Mouse (Mus musculus) layer of hippocampus, postnatal 25 days (tissue): ENCODE data around the gene Pom121l12. TPM values are rescaled to one million over a fixed set of nuclear protein-coding genes. Genes with fewer than 3 reads are reported as not detected.

Experiments
- DNase-seq, 2 experiments: peaks; one replicate each; pipeline ENCODE4 v3.0.0; 2022; ENCODE audit warnings: mixed read lengths in 2 of 2, low spot score in 1 of 2; ENCODE audit errors: extremely low spot score in 1 of 2
- total RNA-seq, 2 experiments: library from RNA; stranded (reverse); gene quantifications; 2 replicates each; pipeline ENCODE4 v1.2.3; 2021

The Pom121l12 gene
- total RNA-seq, result not detected

GRCm38 (mm10) chr11:14598976-14599375, at the start of gene Pom121l12:
Gene Pom121l12, plus strand, starts transcription at chr11:14599276.
- no peak for DNase-seq

- no peak for DNase-seq
Measured at GRCm38 (mm10) chr11:14611859-14612258, 12.8 kb downstream of the Pom121l12 start.
